Mouse (Mus musculus) small intestine, adult 2 months (tissue): ENCODE results near the gene Vmn1r118. TPM values are rescaled to one million over a fixed set of nuclear protein-coding genes. Genes with fewer than 3 reads are reported as not detected.
"Not testable (repeated sequence)": the region's sequence is repeated elsewhere in the genome, so short reads cannot be mapped to it uniquely, and the experiment has no call there.

Experiments used
- H3K27ac ChIP-seq: fragments of 200-500 bp; 2 replicates; pipeline ENCODE4 v1.5.1; 2012; ENCODE audit warnings: low read depth, low read length, control low read depth, inconsistent platforms; ENCODE audit not compliant: insufficient read depth
- H3K27me3 ChIP-seq: fragments of 200-500 bp; 2 replicates; pipeline ENCODE4 v1.6.1; 2012; ENCODE audit warnings: mild to moderate bottlenecking, moderate library complexity, low read length, inconsistent platforms; ENCODE audit not compliant: control insufficient read depth, insufficient read depth
- H3K36me3 ChIP-seq: fragments of 200-500 bp; 2 replicates; pipeline ENCODE4 v1.6.1; 2012; ENCODE audit warnings: mild to moderate bottlenecking, low read length, control low read depth, inconsistent platforms; ENCODE audit not compliant: control insufficient read depth, insufficient read depth
- H3K4me1 ChIP-seq: fragments of 200-500 bp; 2 replicates; pipeline ENCODE4 v1.6.1; 2012; ENCODE audit warnings: low read length, inconsistent platforms, mixed read lengths; ENCODE audit not compliant: control insufficient read depth, insufficient read depth, insufficient read length
- H3K4me3 ChIP-seq: fragments of 200-500 bp; 2 replicates; pipeline ENCODE4 v1.5.1; 2012; ENCODE audit warnings: low read depth, mild to moderate bottlenecking, control low read depth, inconsistent platforms, low read length, moderate library complexity
- WGBS: fragments of 180-500 bp; shearing (Covaris S2); methylation state at CpG from one replicate; pipeline ENCODE4 v1.1.7; 2018; 5-methylcytosine and 5-hydroxymethylcytosine counted together
- polyA plus RNA-seq: library from polyadenylated mRNA; depleted of rRNA; stranded (reverse); fragments of >200 nt; gene quantifications from 2 replicates; pipeline ENCODE4 v1.2.3, GENCODE M21; 2012; rRNA removed

Vmn1r118 gene
- polyA plus RNA-seq, result not detected in 2 replicates

DNA sequence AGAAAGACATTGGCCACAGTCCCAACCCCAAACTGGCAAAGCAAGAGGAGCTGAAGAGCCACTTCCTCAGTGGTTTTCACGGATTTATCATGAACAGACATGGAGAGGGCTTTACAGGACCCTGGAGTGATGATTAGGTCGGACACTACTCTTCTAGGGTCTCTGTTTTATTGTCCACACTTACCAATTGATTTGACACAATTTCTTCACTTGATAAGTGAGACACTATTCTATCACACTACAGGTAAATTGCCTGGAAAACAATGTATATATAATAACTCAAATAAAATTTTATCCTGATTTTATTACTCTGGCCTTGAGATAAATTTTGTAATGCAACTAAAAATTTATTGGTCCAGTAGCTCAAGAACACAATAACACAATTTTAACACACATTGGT, at the start of gene Vmn1r118:
Gene Vmn1r118, minus strand, starts transcription at position 101 of the 400 bp plus-strand sequence.
- WGBS, result no CpG with 5 or more reads among the region's 2 CpGs
- not testable (repeated sequence) for H3K36me3 ChIP-seq, H3K27me3 ChIP-seq, H3K27ac ChIP-seq, H3K4me3 ChIP-seq, H3K4me1 ChIP-seq

DNA sequence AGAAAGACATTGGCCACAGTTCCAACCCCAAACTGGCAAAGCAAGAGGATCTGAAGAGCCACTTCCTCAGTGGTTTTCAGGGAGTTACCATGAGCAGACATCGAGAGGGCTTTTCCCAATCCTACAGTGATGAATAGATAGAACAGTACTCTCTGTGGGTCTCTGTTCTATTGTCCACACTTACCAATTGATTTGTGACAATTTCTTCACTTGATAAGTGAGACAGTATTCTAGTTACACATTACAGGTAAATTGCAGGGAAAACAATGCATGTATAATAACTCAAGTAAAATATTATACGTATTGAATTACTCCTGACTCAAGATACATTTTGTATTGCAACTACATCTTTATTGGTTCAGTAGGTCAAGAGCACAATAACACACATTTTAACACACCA, 28.1 kb downstream of the Vmn1r118 start, which contains the start of gene Vmn1r117:
Gene Vmn1r117, minus strand, starts transcription at position 101 of the 400 bp plus-strand sequence.
- no CpG with 5 or more reads among the region's 2 CpGs for WGBS
- H3K27me3 ChIP-seq, result not testable (repeated sequence)

DNA sequence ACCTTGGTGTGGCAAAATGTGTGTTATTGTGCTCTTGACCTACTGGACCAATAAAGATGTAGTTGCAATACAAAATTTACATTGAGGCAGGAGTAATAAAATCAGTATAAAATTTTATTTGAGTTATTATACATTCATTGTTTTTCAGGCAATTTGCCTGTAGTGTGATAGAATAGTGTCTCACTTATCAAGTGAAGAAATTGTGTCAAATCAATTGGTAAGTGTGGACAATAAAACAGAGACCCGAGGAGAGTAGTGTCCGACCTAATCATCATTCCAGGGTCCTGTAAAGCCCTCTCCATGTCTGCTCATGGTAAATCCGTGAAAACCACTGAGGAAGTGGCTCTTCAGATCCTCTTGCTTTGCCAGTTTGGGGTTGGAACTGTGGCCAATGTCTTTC, 40.2 kb downstream of the Vmn1r118 start, which contains the start of gene Vmn1r116:
Gene Vmn1r116, plus strand, starts transcription at position 301 of the 400 bp plus-strand sequence.
- 49% methylated on average over 3 of the region's 3 CpGs for WGBS
- H3K36me3 ChIP-seq, H3K27me3 ChIP-seq, H3K4me3 ChIP-seq, H3K4me1 ChIP-seq, H3K27ac ChIP-seq: not testable (repeated sequence)

More for the DNA sequence above, 28.1 kb downstream of the Vmn1r118 start, which contains the start of gene Vmn1r117:
- H3K4me3 ChIP-seq, H3K36me3 ChIP-seq, H3K27ac ChIP-seq, H3K4me1 ChIP-seq: not testable (repeated sequence)

Other genes with a start within 250 kb of the Vmn1r118 start
- gene Vmn1r107, start 243.4 kb downstream of the Vmn1r118 start, polyA plus RNA-seq, result not detected in 2 replicates
- gene Vmn1r111, start 209.1 kb downstream of the Vmn1r118 start, polyA plus RNA-seq, result not detected in 2 replicates
- not detected in 2 replicates for gene Gm10668, start 181.7 kb downstream of the Vmn1r118 start, polyA plus RNA-seq
- gene Vmn1r112, start 141.2 kb downstream of the Vmn1r118 start, polyA plus RNA-seq, result not detected in 2 replicates
- gene Vmn1r113, start 125.1 kb downstream of the Vmn1r118 start, polyA plus RNA-seq, result not detected in 2 replicates
- gene Vmn1r114, start 100.2 kb downstream of the Vmn1r118 start, polyA plus RNA-seq, result not detected in 2 replicates
- not detected in 2 replicates for gene Vmn1r115, start 67.4 kb downstream of the Vmn1r118 start, polyA plus RNA-seq
- not detected in 2 replicates for gene Vmn1r116, start 40.1 kb downstream of the Vmn1r118 start, polyA plus RNA-seq
- not detected in 2 replicates for gene Vmn1r117, start 28.2 kb downstream of the Vmn1r118 start, polyA plus RNA-seq
- not detected in 2 replicates for gene Vmn1r119, start 100.1 kb upstream of the Vmn1r118 start, polyA plus RNA-seq
- gene Vmn1r120, start 141.4 kb upstream of the Vmn1r118 start, polyA plus RNA-seq, result not detected in 2 replicates
- gene Vmn1r121, start 186.2 kb upstream of the Vmn1r118 start, polyA plus RNA-seq, result not detected in 2 replicates
- gene Vmn1r122, start 221.8 kb upstream of the Vmn1r118 start, polyA plus RNA-seq, result not detected in 2 replicates
- gene Vmn1r123, start 249.8 kb upstream of the Vmn1r118 start, polyA plus RNA-seq, result not detected in 2 replicates